In the genomic region with DNA sequence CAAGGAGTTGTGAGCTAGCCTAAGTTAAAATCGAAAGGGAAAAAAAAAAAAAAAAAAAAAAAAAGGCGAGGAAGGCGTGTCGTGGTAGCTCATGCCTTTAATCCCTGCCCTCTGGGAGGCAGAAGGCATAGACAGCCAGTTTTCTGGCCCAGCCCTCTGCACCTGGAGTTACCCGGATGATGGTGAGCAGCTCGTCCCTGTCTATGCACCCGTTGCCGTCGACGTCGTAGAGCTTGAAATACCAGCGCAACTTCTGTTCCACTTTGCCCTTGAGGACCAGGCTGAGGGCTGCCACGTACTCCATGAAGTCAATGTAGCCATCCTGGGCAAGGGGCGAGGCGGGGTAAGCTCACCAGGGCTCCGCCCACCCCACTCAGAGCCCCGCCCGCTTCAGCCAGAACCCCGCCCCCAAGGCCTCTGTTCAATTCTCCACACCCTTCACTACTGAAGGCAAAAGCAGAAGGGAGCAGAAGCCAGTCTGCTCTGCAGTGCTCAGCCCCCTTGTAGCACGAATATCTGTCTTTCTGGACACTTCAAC, we compare ENCODE assay signal across 8 mouse cellular contexts. TPM values are rescaled to one million over a fixed set of nuclear protein-coding genes. Genes with fewer than 3 reads are reported as not detected.
DNase-seq lines count a peak whose midpoint lies in the region; ATAC-seq and TF ChIP-seq lines count a peak whose summit lies in the region.

No protein-coding gene starts in this region.

- ATAC-seq in intestine, postnatal 0 days, result peak; percentile 90
- ATAC-seq in neural tube, embryonic 12.5 days (ENCODE audit: low FRiP score, low read depth), result peak; percentile 72

- no peaks in the 10 kb centered on the region for H3K36me3 ChIP-seq in intestine, postnatal 0 days (ENCODE audit: control insufficient read depth, insufficient read depth)
- H3K36me3 ChIP-seq in neural tube, embryonic 12.5 days, result no peaks in the 10 kb centered on the region

- H3K27ac ChIP-seq in layer of hippocampus, adult 2 months, result no peak overlapping the region
- H3K27ac ChIP-seq in cortical plate, adult 2 months (ENCODE audit: insufficient read depth, low read length), result no peak overlapping the region
- no peak overlapping the region for H3K27ac ChIP-seq in intestine, postnatal 0 days (ENCODE audit: low read depth, low read length)
- no peak overlapping the region for H3K27ac ChIP-seq in neural tube, embryonic 12.5 days

- no peaks in the 10 kb centered on the region; the same call in 1 of the 2 replicates for H3K27me3 ChIP-seq in intestine, postnatal 0 days (replicated peaks; ENCODE audit: control insufficient read depth, insufficient read depth, low read length)
- peaks cover 16% of the 10 kb centered on the region for H3K27me3 ChIP-seq in neural tube, embryonic 12.5 days (replicated peaks)

- no peaks in the 10 kb centered on the region for H3K9me3 ChIP-seq in intestine, postnatal 0 days (ENCODE audit: control insufficient read depth)
- no peaks in the 10 kb centered on the region for H3K9me3 ChIP-seq in neural tube, embryonic 12.5 days

- WGBS in intestine, postnatal 0 days, result 2% methylated on average over 19 of the region's 20 CpGs
- WGBS in neural tube, embryonic 12.5 days, result 4% methylated on average over 19 of the region's 20 CpGs

- no peaks in the 10 kb centered on the region for H3K4me1 ChIP-seq in cortical plate, adult 2 months (ENCODE audit: control insufficient read depth, insufficient read depth, low read length)
- peaks cover 5% of the 10 kb centered on the region for H3K4me1 ChIP-seq in intestine, postnatal 0 days (replicated peaks; ENCODE audit: control insufficient read depth, insufficient read depth, low read length)
- H3K4me1 ChIP-seq in neural tube, embryonic 12.5 days, result peaks cover 9% of the 10 kb centered on the region; the same call in 1 of the 2 replicates

- H3K4me3 ChIP-seq in layer of hippocampus, adult 2 months, result peak overlapping the region; percentile 32
- peak overlapping the region; percentile 13; the same call in 1 of the 2 replicates for H3K4me3 ChIP-seq in cortical plate, adult 2 months (ENCODE audit: insufficient read depth, low read length)
- peak overlapping the region; percentile 36 for H3K4me3 ChIP-seq in intestine, postnatal 0 days (ENCODE audit: low read depth, low read length)
- H3K4me3 ChIP-seq in neural tube, embryonic 12.5 days, result peak overlapping the region; percentile 20; the same call in 1 of the 2 replicates

- peak overlapping the region; percentile 69 for H3K4me2 ChIP-seq in intestine, postnatal 0 days (replicated peaks; ENCODE audit: low read depth)
- peak overlapping the region; percentile 50 for H3K4me2 ChIP-seq in neural tube, embryonic 12.5 days (replicated peaks)

- DNase-seq in layer of hippocampus, adult 2 months (ENCODE audit: low spot score in 2 of 2), result no peak
- no peak for DNase-seq in layer of hippocampus, adult 8-10 months (ENCODE audit: low spot score in 2 of 2)
- peak; percentile 97 for DNase-seq in heart, adult 11 months
- DNase-seq in lung, adult 18-20 months, result peak; percentile 68 to 70
- peak; percentile 34 to 44 for DNase-seq in thymus, postnatal 36 days

- TF ChIP-seq POLR2A in cortical plate, adult 2 months (IDR thresholded peaks at IDR 0.05; ENCODE audit: extremely low read depth, insufficient read depth, low read length), result no peak

- no peak for TF ChIP-seq CTCF in layer of hippocampus, adult 2 months (conservative IDR thresholded peaks at IDR 0.05)
- TF ChIP-seq CTCF in cortical plate, adult 2 months (IDR thresholded peaks at IDR 0.05; ENCODE audit: extremely low read depth, insufficient read depth, low read length), result no peak
- TF ChIP-seq CTCF in intestine, postnatal 0 days (IDR thresholded peaks at IDR 0.05; ENCODE audit: low read depth), result 0 out of 2 replicates have a peak, but pooled peaks have one; percentile 3

- no peak overlapping the region for H3K9ac ChIP-seq in intestine, postnatal 0 days (ENCODE audit: low read depth, low read length)
- H3K9ac ChIP-seq in neural tube, embryonic 12.5 days, result no peak overlapping the region

RNA-seq across cellular contexts. Expression of gene Guca1a, which starts 4.9 kb away (rescaled TPM):
- under 1 TPM; 0.44 to 0.71 TPM for total RNA-seq in layer of hippocampus, adult 2 months (2021)
- 1 to 10 TPM in 1 of 4 experiments, under 1 TPM in 2, not detected in 1; 0.37 to 1.2 (median 0.80) TPM for total RNA-seq in layer of hippocampus, adult 8-10 months (2022)
- 0.21 and 0.47 TPM in 2 replicates for polyA plus RNA-seq in cortical plate, adult 2 months (2012; rRNA removed)
- polyA plus RNA-seq in intestine, postnatal 0 days (2015; fragmentation: Nextera tagmentation; extraction: Ambion mirVana), result 2.7 and 3.3 TPM in 2 replicates
- polyA plus RNA-seq in neural tube, embryonic 12.5 days (2016; fragmentation: Nextera tagmentation; extraction: Ambion mirVana), result 0.95 and 1.1 TPM in 2 replicates

RNA-seq across cellular contexts. Expression of gene Guca1b, which starts 10.3 kb away (rescaled TPM):
- 1 to 10 TPM; 1.7 to 2.2 TPM for total RNA-seq in layer of hippocampus, adult 2 months (2021)
- 1 to 10 TPM; 1.0 to 3.3 (median 1.5) TPM for total RNA-seq in layer of hippocampus, adult 8-10 months (2022)
- polyA plus RNA-seq in cortical plate, adult 2 months (2012; rRNA removed), result 1.2 and 1.3 TPM in 2 replicates
- polyA plus RNA-seq in intestine, postnatal 0 days (2015; fragmentation: Nextera tagmentation; extraction: Ambion mirVana), result 0.13 and 0.17 TPM in 2 replicates
- polyA plus RNA-seq in neural tube, embryonic 12.5 days (2016; fragmentation: Nextera tagmentation; extraction: Ambion mirVana), result 0.75 and 0.85 TPM in 2 replicates

RNA-seq across cellular contexts. Expression of gene Mrps10, which starts 26.8 kb away (rescaled TPM):
- total RNA-seq in layer of hippocampus, adult 2 months (2021), result 10 to 100 TPM; 28.3 to 30.1 TPM
- 10 to 100 TPM; 32.8 to 35.3 (median 33.8) TPM for total RNA-seq in layer of hippocampus, adult 8-10 months (2022)
- 45.1 and 47.7 TPM in 2 replicates for polyA plus RNA-seq in cortical plate, adult 2 months (2012; rRNA removed)
- 46.8 and 49.6 TPM in 2 replicates for polyA plus RNA-seq in intestine, postnatal 0 days (2015; fragmentation: Nextera tagmentation; extraction: Ambion mirVana)
- 75.3 and 78.5 TPM in 2 replicates for polyA plus RNA-seq in neural tube, embryonic 12.5 days (2016; fragmentation: Nextera tagmentation; extraction: Ambion mirVana)

RNA-seq across cellular contexts. Expression of gene AI661453, which starts 41.0 kb away (rescaled TPM):
- under 1 TPM; 0.44 to 0.74 TPM for total RNA-seq in layer of hippocampus, adult 2 months (2021)
- under 1 TPM; 0.23 to 0.82 (median 0.66) TPM for total RNA-seq in layer of hippocampus, adult 8-10 months (2022)
- 0.25 and 0.28 TPM in 2 replicates for polyA plus RNA-seq in cortical plate, adult 2 months (2012; rRNA removed)
- 6.1 and 7.7 TPM in 2 replicates for polyA plus RNA-seq in intestine, postnatal 0 days (2015; fragmentation: Nextera tagmentation; extraction: Ambion mirVana)
- polyA plus RNA-seq in neural tube, embryonic 12.5 days (2016; fragmentation: Nextera tagmentation; extraction: Ambion mirVana), result 0.14 and 0.32 TPM in 2 replicates

RNA-seq across cellular contexts. Expression of gene 1700001C19Rik, which starts 41.7 kb away (rescaled TPM):
- not detected for total RNA-seq in layer of hippocampus, adult 2 months (2021)
- under 1 TPM in 2 of 4 experiments, not detected in 2; 0.20 to 0.22 TPM for total RNA-seq in layer of hippocampus, adult 8-10 months (2022)
- polyA plus RNA-seq in cortical plate, adult 2 months (2012; rRNA removed), result 0.21 and 0.33 TPM in 2 replicates
- 0.35 and 0.77 TPM in 2 replicates for polyA plus RNA-seq in intestine, postnatal 0 days (2015; fragmentation: Nextera tagmentation; extraction: Ambion mirVana)
- 0.37 and 0.68 TPM in 2 replicates for polyA plus RNA-seq in neural tube, embryonic 12.5 days (2016; fragmentation: Nextera tagmentation; extraction: Ambion mirVana)

Comparison
In these comparisons a context has a peak if more than half of its experiments do, and no peak if none do; other contexts are left out.
1. DNase-seq: peak in heart, adult 11 months (single experiment), lung, adult 18-20 months (2 of 2) and thymus, postnatal 36 days (2 of 2); none in layer of hippocampus, adult 2 months (0 of 2) and layer of hippocampus, adult 8-10 months (0 of 2).
2. Peak in every context shown above with its lines, with median percentiles within 50 percentile points of each other: H3K4me3 ChIP-seq.